Mouse (Mus musculus) thymus, adult 18-20 months (tissue): ENCODE measurements around the gene Asb15.

Source experiments
- DNase-seq, 2 experiments: peaks; one replicate each; pipeline ENCODE4 v3.0.0; 2022; ENCODE audit warnings: mixed read lengths in 2 of 2

Gene Asb15

GRCm38 (mm10) chr6:24528064-24528243, at the start of gene Asb15:
Gene Asb15 (plus strand): TSS chr6:24528144.
- DNase-seq, result no peak

- DNase-seq, result no peak
These were observed 41.4 kb upstream of the Asb15 start for GRCm38 (mm10) chr6:24486530-24486929.

DNA sequence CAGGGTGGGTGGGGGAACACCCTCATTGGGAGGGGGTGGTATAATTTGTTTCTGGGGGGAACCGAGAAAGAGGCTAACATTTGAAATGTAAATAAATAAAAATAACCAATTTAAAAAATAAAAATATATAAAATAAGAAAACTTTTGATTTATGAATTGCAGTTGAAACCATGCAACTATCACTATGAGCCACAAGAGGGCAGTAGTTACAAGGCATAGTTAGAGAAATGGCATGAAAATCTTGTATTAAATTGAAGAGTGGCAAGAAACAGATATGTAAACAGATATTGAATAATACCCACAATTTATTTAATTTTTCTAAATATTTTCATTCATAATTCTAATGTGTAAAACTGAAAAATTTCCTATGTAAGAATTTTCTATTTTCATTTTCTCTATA, 37.6 kb upstream of the Asb15 start:
- DNase-seq, result no peak

GRCm38 (mm10) chr6:24504141-24504540, 23.8 kb upstream of the Asb15 start:
- DNase-seq, result no peak

DNA sequence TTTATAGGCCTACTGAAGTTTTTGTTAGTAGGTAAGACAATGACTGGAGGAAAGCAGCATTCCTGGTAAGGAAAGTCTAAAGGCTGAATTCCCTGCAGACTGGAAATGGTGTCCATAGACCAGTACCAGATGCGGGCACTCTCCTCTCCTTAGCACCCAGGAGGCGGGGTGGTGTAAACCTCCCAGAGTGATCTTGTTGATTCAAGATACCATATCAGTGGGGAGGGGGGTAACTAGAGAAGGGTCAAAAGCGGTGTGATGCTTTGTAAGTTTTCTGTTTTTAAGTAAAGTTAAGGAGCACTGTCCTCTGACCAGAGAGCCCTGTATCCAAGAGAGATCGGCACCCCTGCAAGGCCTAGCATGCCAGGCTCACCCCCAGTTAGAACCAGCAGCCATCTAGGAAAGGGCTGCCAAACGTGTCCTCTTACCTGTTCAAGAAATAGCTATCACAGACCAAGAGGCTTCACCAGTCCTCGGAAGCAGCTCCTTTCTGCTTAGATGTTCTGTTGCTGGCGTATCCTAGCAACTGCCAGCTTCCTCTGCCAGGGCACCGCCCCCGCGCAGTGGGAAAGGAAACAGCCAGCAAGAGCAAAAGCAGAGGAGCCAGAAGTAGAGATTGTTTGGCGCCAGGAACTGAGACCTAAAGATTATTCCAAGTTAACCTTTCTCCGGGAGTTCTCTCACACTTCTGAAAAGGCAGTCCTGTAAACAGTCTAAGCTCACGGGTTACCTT, 13.2 kb upstream of the Asb15 start, which contains the start of gene Iqub:
Gene Iqub (minus strand): TSS at position 516 of the 733 bp plus-strand sequence.
- peak; percentile 11 for DNase-seq

- DNase-seq, result no peak
These were observed 11.7 kb upstream of the Asb15 start for GRCm38 (mm10) chr6:24516197-24516596.

DNA sequence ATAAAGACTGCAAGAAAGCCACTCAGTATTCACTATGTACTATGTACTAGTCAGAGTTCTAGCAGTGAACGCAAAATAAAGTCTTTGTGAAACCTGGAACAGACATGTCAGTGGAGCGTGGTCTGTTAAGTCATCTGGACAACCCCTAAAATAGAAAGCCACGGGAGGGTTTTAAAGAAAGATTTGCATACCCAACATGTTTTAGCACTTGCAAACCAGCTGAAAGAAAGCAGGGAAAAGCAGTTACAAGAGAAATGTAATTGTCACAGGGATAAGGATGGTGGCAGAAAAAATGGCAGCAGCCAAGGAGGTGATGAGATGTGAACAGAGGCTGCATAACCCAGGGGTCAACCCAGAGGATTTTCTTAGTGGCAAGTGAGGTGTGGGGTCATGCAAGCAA, 2.2 kb upstream of the Asb15 start:
- no peak for DNase-seq

- peak; percentile 90 to 94 for DNase-seq
These were observed 535 bp upstream of the Asb15 start, which contains the start of gene Ndufa5 for GRCm38 (mm10) chr6:24527155-24528063. Gene Ndufa5 (minus strand): TSS chr6:24528013.

DNA sequence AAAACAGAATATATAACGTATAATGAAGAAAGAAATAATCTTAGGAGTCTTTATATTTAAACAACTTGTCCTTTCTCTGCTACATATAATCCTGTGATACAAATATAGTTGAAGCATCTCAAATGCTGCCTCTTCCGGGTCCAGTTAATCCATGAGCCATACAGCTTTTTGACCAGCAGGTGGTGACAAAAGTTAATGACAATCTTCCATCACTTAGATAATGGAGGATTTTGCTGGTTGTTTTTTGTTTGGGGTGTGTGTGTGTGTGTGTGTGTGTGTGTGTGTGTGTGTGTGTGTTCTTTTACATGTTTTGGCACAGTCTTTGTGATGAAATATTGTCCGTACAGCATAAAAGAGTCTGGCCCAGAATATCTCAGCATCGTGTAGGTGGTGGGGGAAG, 2.2 kb downstream of the Asb15 start:
- DNase-seq, result peak in 1 of 2 experiments; percentile 8

DNA sequence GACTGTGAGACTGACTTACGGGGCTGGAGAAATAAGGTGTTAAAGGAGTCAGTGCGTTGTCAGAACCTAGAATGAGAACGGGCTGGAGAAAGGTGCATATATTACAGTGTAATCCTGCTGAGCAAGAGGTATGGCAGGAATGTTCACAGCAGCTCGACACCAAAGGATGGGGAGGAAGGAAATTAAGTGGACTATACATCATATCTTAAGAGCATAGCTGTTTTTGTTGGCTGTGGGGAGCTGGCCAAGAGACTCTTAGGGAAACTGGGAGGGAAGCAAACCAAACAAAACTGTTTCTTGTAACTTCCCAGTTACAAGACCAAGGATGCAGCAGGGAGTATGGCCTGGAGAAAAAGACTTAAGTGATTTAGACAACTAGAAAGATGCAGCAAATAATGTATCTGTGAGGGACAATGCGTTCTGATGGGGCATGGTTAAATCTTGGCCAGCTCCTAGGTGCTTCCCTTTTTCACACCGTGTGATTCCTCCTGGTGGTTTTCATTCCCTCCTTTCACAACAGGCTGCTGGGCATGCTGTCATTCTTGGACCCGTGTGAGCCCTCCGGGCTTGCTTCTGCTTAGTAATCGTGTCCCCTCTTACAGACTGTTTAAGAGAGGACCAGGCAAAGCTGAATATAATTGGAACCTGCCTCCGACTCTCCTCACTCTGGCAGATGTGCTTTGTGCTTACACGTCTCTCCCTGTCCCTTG, 2.9 kb downstream of the Asb15 start:
- DNase-seq, result no peak

DNA sequence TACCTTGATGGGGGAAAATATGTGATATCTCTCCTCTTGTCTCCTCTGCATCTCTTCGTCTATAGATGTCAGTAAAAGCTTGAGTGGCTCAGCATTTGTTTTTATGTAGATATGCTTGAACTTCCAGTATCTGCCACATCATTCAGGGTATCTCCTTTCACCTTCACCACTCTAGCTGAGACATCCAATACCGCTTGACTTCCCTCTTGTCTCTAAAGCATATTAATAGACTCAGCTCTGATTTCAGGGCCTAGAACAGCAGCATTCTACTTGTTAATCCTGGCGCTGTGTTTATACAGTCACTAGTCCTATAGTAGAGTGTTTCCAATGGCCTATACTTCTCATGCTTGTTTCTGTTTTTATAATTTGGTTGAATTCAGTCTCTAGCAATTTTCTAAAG, 4.9 kb downstream of the Asb15 start:
- DNase-seq, result no peak

- DNase-seq, result no peak
These were observed 10.5 kb downstream of the Asb15 start for GRCm38 (mm10) chr6:24538435-24538834.

DNA sequence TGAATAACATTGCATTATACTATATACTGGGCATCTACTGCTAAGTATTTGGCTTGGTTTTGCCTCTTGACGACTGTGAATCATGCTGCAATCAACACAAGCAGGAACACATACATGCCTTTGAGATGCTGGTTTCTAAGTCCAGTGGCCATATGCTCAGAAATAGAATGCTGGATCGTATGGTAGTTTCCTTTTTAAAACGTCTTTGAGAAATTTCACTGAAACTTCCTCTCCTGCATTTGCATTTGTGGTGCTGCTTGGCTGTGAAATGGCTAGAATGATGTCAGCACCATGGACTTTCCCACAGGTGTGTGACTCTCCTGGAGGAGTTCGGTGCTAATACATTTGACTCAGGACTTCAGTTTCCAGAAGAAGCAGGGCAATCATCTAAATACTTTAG, 12.2 kb downstream of the Asb15 start:
- DNase-seq, result no peak

DNA sequence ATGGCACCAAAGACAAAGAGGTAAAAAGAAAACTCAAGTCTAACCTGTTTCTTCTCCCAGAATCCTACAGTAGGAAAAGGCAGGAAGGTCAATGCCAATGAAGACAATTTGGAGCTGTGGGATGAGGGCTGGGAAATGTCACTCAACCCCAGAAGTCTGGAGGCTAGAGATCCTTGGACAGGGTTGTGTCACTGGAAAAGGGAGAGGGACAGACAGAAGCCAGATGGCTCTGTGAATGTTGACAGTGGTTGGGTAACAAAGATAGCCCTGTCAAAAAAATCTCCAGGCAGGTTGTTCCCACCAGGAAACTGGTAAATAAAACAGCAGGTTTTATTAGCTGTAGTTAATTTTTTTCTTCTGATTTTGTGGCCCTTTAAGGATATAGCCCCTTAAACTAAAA, 14.4 kb downstream of the Asb15 start:
- no peak for DNase-seq

DNA sequence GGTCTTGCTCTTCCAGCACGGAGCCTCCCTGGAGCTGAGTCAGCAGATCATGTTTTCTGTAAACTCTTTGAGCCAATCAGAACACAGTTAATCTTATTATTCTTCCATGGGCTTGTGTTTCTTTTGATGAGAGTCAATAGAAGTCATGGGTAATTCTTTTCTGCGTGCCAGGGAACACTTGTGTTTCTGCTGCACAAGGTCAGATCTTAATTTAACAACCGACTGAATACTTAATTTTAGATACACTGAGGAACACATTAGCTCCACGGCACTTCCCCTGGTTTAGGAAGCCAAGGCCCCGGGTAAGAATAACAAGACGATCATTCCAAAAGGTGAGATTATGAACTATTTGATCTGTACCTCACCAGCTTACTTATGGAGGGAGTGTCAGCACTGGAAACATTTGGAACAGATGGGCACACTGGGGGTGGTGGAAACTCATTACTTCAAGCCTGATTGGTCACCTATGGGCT, 15.2 kb downstream of the Asb15 start:
- DNase-seq, result no peak

GRCm38 (mm10) chr6:24546716-24547420, 18.9 kb downstream of the Asb15 start:
- no peak for DNase-seq

GRCm38 (mm10) chr6:24549801-24550200, 21.9 kb downstream of the Asb15 start:
- no peak for DNase-seq

DNA sequence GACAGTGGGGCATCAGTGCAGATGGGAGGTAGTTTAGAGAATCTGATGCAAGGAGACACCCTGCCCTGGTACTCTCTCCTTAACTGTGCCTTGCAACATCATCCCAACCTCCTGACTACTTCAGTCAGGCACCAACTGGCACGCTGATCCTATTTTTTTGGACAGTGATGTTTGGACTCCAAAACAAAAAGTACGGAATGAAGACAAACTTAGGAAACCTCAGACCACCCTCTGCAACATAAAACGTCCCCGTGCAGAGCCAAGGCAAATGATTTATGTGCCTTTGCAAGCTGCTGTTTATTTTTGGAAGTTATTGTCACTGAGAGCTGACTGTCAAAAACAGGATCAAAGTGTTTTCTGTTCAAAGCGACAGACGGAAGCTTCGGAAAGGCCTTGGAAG, 24.1 kb downstream of the Asb15 start:
- DNase-seq, result no peak

GRCm38 (mm10) chr6:24554427-24555086, 26.6 kb downstream of the Asb15 start:
- DNase-seq, result no peak

GRCm38 (mm10) chr6:24555488-24555887, 27.5 kb downstream of the Asb15 start:
- no peak for DNase-seq

GRCm38 (mm10) chr6:24564081-24564480, 36.1 kb downstream of the Asb15 start:
- no peak for DNase-seq

DNA sequence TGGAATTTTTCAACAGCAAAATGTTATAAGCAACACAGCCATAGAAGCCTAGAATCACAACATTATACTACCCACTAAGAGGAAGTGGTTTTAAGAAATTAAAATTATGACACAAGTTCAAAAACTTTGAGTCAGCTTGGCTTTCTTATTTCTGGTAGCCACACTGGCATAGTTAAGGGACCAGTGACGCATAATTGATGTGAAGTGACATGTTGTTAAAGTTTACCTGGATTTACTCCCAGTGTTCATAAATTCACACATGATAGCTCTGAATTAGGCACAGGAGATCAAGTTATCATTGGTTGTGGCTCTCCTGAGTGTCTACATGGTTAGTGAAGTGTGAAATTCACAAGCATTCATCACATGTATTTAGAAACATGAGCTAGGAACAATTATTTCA, 36.9 kb downstream of the Asb15 start:
- no peak for DNase-seq
